Mouse (Mus musculus) heart, adult 2 months (tissue): Measurements from ENCODE around the gene Gba. TPM values are rescaled to one million over a fixed set of nuclear protein-coding genes. Genes with fewer than 3 reads are reported as not detected.

Source experiments
- DNase-seq, 2 experiments: peaks; one replicate each; pipeline ENCODE4 v3.0.0; 2021
- H3K27ac ChIP-seq: fragments of 200-600 bp; 2 replicates; pipeline ENCODE4 v1.8.1; 2022
- H3K27me3 ChIP-seq: fragments of 200-500 bp; 2 replicates; pipeline ENCODE4 v1.6.1; 2012; ENCODE audit warnings: mild to moderate bottlenecking, low read length, inconsistent platforms, mixed read lengths; ENCODE audit not compliant: control insufficient read depth, insufficient read depth
- H3K36me3 ChIP-seq: fragments of 200-500 bp; 2 replicates; pipeline ENCODE4 v1.6.1; 2012; ENCODE audit warnings: low read length, inconsistent platforms; ENCODE audit not compliant: control insufficient read depth, insufficient read depth
- H3K4me1 ChIP-seq: fragments of 200-500 bp; 2 replicates; pipeline ENCODE4 v1.6.1; 2011; ENCODE audit warnings: low read length; ENCODE audit not compliant: control insufficient read depth, insufficient read depth
- H3K4me3 ChIP-seq: fragments of 200-600 bp; 2 replicates; pipeline ENCODE4 v1.8.1; 2022
- H3K79me2 ChIP-seq: fragments of 200-500 bp; replicated peaks from 2 replicates; pipeline ENCODE4 v1.6.1; 2012; ENCODE audit warnings: mild to moderate bottlenecking, inconsistent platforms, low read length, moderate library complexity, mixed read lengths; ENCODE audit not compliant: control insufficient read depth, insufficient read depth
- H3K9ac ChIP-seq: fragments of 200-500 bp; 2 replicates; pipeline ENCODE4 v1.6.1; 2012; ENCODE audit warnings: low read depth, mild to moderate bottlenecking, control low read depth, inconsistent platforms, low read length, mixed read lengths
- CTCF ChIP-seq: fragments of 200-600 bp; IDR thresholded peaks from 2 replicates; pipeline ENCODE4 v1.8.1; 2022; ENCODE audit warnings: antibody characterized with exemption, mild to moderate bottlenecking, moderate library complexity
- EP300 ChIP-seq: fragments of 200-500 bp; IDR thresholded peaks from 2 replicates; pipeline ENCODE4 v1.6.1; 2011; ENCODE audit warnings: low read depth, low read length, control low read depth; ENCODE audit not compliant: insufficient read depth
- POLR2A ChIP-seq: fragments of 200-500 bp; IDR thresholded peaks from 2 replicates; pipeline ENCODE4 v1.6.1; 2011; ENCODE audit warnings: mild to moderate bottlenecking, low read depth, low read length, control low read depth; ENCODE audit not compliant: insufficient read depth
- WGBS: fragments of 180-500 bp; shearing (Covaris S2); methylation state at CpG from one replicate; pipeline ENCODE4 v1.1.7; 2018; 5-methylcytosine and 5-hydroxymethylcytosine counted together
- intact Hi-C: fragments of 180-260 bp; cut with DNase I; formaldehyde crosslinking; loops from one replicate; pipeline ENCODE4 v1.15.1; 2025
- polyA plus RNA-seq: library from polyadenylated mRNA; depleted of rRNA; stranded (reverse); fragments of >200 nt; gene quantifications from 2 replicates; pipeline ENCODE4 v1.2.3, GENCODE M21; 2012
- total RNA-seq, 2 experiments: library from RNA; stranded (reverse); gene quantifications; 2 replicates each; pipeline ENCODE4 v1.2.3; 2021

Gba gene
- total and polyA plus RNA-seq, 3 experiments = 19.9 to 26.3 (median 20.4) TPM

- H3K9ac ChIP-seq = no peak overlapping the region
- WGBS = 36% methylated on average over 14 of the region's 14 CpGs
- intact Hi-C loops = no loop called here
Measured at GRCm38 (mm10) chr3:89243609-89244008, 40.9 kb downstream of the Gba start.

GRCm38 (mm10) chr3:89244158-89244981, 41.6 kb downstream of the Gba start:
- no peaks in the 10 kb centered on the region for H3K27me3 ChIP-seq
- TF ChIP-seq POLR2A = no peak
- peak; percentile 51 for TF ChIP-seq CTCF
- H3K36me3 ChIP-seq = no peaks in the 10 kb centered on the region
- H3K4me1 ChIP-seq = peaks cover 1% of the 10 kb centered on the region; the same call in 1 of the 2 replicates
- intact Hi-C loops = no loop called here
- H3K4me3 ChIP-seq = no peak overlapping the region; the same call in 1 of the 2 replicates
- no peak overlapping the region for H3K27ac ChIP-seq
- H3K79me2 ChIP-seq = no peaks in the 10 kb centered on the region
- no peak overlapping the region for H3K9ac ChIP-seq
- no peak for DNase-seq
- 31% methylated on average over 25 of the region's 25 CpGs for WGBS

More at GRCm38 (mm10) chr3:89243609-89244008, 40.9 kb downstream of the Gba start:
- DNase-seq = peak in 1 of 2 experiments; percentile 50
- Histone ChIP-seq H3K27ac (no peak overlapping the region), H3K36me3 (no peaks in the 10 kb centered on the region), H3K27me3 (no peaks in the 10 kb centered on the region), H3K4me3 (no peak overlapping the region), H3K79me2 (no peaks in the 10 kb centered on the region), H3K4me1 (peaks cover 1% of the 10 kb centered on the region; the same call in 1 of the 2 replicates)
- peak; percentile 61 for TF ChIP-seq CTCF
- TF ChIP-seq EP300 = no peak

GRCm38 (mm10) chr3:89244982-89245687, 42.4 kb downstream of the Gba start:
- Histone ChIP-seq H3K27ac (peak overlapping the region; percentile 7; the same call in 1 of the 2 replicates), H3K4me1 (peaks cover 1% of the 10 kb centered on the region; the same call in 1 of the 2 replicates), H3K79me2 (no peaks in the 10 kb centered on the region), H3K36me3 (no peaks in the 10 kb centered on the region), H3K27me3 (no peaks in the 10 kb centered on the region), H3K9ac (peak overlapping the region; percentile 37), H3K4me3 (peak overlapping the region; percentile 97)
- TF ChIP-seq EP300 (no peak), POLR2A (no peak), CTCF (no peak)
- 2% methylated on average over 22 of the region's 26 CpGs for WGBS
- DNase-seq = no peak
- intact Hi-C loops = no loop called here

GRCm38 (mm10) chr3:89245688-89246171, 43.0 kb downstream of the Gba start, which contains the start of gene Krtcap2:
TSS of gene Krtcap2 (plus strand) at chr3:89245966.
- Histone ChIP-seq H3K36me3 (no peaks in the 10 kb centered on the region), H3K4me1 (peaks cover 5% of the 10 kb centered on the region), H3K27me3 (no peaks in the 10 kb centered on the region), H3K27ac (peak within 1 kb of the TSS; percentile 93), H3K79me2 (no peaks in the 10 kb centered on the region), H3K9ac (peak within 1 kb of the TSS; percentile 76), H3K4me3 (peak within 1 kb of the TSS; percentile 97)
- peak; percentile 48 to 53 for DNase-seq
- WGBS = 7% methylated on average over 20 of the region's 20 CpGs
- intact Hi-C loops = loop anchor here (1.0 kb wide), 1 partner anchor 37 kb away; no protein-coding TSS in a partner anchor
- TF ChIP-seq POLR2A (no peak), CTCF (no peak), EP300 (no peak)

- peak; percentile 91 for DNase-seq
- WGBS = under 1% methylated on average over 42 of the region's 42 CpGs
- intact Hi-C loops = loop anchor here (1.0 kb wide), 1 partner anchor 36 kb away; no protein-coding TSS in a partner anchor
- H3K9ac ChIP-seq = peak within 1 kb of the TSS; percentile 76
- no peaks in the 10 kb centered on the region for H3K79me2 ChIP-seq
- peak within 1 kb of the TSS; percentile 93 for H3K27ac ChIP-seq
- H3K27me3 ChIP-seq = no peaks in the 10 kb centered on the region
- peak within 1 kb of the TSS; percentile 97 for H3K4me3 ChIP-seq
- peak; percentile 92 for TF ChIP-seq EP300
- peak; percentile 100 for TF ChIP-seq CTCF
- TF ChIP-seq POLR2A = peak; percentile 73
- no peaks in the 10 kb centered on the region for H3K36me3 ChIP-seq
- H3K4me1 ChIP-seq = peaks cover 9% of the 10 kb centered on the region
Measured at GRCm38 (mm10) chr3:89246261-89247100, 43.8 kb downstream of the Gba start, which contains the start of gene Trim46. TSS of gene Trim46 (minus strand) at chr3:89246309.
